Mouse (Mus musculus) c-Kit-positive CD71-positive TER-119-negative erythroid progenitor cells, embryonic 14.5 days (primary cell): Measurements from ENCODE around the gene Rhbdd1.

ENCODE experiments used
- DNase-seq: peaks from one replicate; pipeline ENCODE4 v3.0.0-alpha.2; 2013; ENCODE audit warnings: low read depth

The Rhbdd1 gene

DNA sequence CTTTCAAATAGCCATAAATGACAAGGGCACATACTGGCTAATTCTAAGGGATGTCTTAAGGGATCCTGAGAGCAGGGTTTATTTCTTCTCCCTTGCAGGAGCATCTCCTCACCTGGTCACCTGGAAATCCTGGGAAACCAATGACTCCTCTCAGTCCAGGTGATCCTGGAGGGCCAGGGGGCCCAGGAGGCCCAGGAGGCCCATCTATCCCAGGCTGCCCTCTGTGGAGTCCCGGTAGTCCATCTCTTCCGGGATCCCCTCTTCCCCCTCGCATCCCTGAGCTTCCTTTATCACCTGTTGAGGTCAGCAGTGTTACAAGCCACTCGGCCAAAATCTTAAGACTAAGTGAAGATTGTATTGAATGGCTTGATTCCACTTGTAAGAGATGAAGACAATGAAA, 170.1 kb downstream of the Rhbdd1 start:
- no peak for DNase-seq

DNA sequence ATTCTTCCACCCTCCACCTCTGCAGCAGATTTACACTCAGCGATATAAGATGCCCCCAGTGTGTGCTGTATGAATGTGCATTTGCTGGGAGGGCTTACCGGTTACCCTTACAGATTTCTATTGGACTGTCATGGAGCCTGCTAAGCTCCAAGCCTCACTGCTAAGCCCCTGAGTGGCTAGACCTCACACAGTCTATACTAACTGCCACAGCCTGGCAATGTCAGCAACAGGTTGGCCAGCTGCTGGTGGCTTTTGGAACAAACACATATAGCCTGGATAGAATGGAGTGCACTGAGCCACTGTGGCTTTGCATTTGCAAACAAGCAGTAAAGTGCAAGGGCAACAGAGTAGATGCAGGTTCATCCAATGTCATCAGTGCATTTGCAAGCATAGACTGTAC, 175.7 kb downstream of the Rhbdd1 start:
- DNase-seq, result no peak
